Mouse (Mus musculus): ENCODE data around the gene Tmem9. TPM values are rescaled to one million over a fixed set of nuclear protein-coding genes. Genes with fewer than 3 reads are reported as not detected.

The Tmem9 gene
- polyA plus RNA-seq (2014; fragmentation: Illumina TruSeq; extraction: RNeasy Lipid Tissue Mini Kit (QIAGEN cat#74804); ENCODE audit: low read depth, low replicate concordance): 5.1 TPM

GRCm38 (mm10) chr1:136007211-136008158 lies at the start of gene Tmem9:
Gene Tmem9, plus strand, starts transcription at chr1:136008150.

GRCm38 (mm10) chr1:136006292-136006748 lies 1.6 kb upstream of the Tmem9 start, which contains the start of gene Igfn1:
Gene Igfn1, minus strand, starts transcription at chr1:136006342.

GRCm38 (mm10) chr1:136050312-136051012 lies 42.5 kb downstream of the Tmem9 start, which contains the start of gene Ascl5:
Gene Ascl5, plus strand, starts transcription at chr1:136050804.

GRCm38 (mm10) chr1:136052547-136052946 lies 44.6 kb downstream of the Tmem9 start, which contains the start of gene Cacna1s:
Gene Cacna1s, plus strand, starts transcription at chr1:136052750.

Other genes starting within 250 kb of the Tmem9 start
- gene Phlda3, start 242.0 kb upstream of the Tmem9 start, polyA plus RNA-seq (2014; fragmentation: Illumina TruSeq; extraction: RNeasy Lipid Tissue Mini Kit (QIAGEN cat#74804); ENCODE audit: low read depth, low replicate concordance): 2.4 TPM
- not detected for gene Tnni1, start 228.7 kb upstream of the Tmem9 start, polyA plus RNA-seq (2014; fragmentation: Illumina TruSeq; extraction: RNeasy Lipid Tissue Mini Kit (QIAGEN cat#74804); ENCODE audit: low read depth, low replicate concordance)
- not detected for gene Lad1, start 189.6 kb upstream of the Tmem9 start, polyA plus RNA-seq (2014; fragmentation: Illumina TruSeq; extraction: RNeasy Lipid Tissue Mini Kit (QIAGEN cat#74804); ENCODE audit: low read depth, low replicate concordance)
- gene Tnnt2, start 171.8 kb upstream of the Tmem9 start, polyA plus RNA-seq (2014; fragmentation: Illumina TruSeq; extraction: RNeasy Lipid Tissue Mini Kit (QIAGEN cat#74804); ENCODE audit: low read depth, low replicate concordance): 3.4 TPM
- not detected for gene Pkp1, start 88.9 kb upstream of the Tmem9 start, polyA plus RNA-seq (2014; fragmentation: Illumina TruSeq; extraction: RNeasy Lipid Tissue Mini Kit (QIAGEN cat#74804); ENCODE audit: low read depth, low replicate concordance)
- 0.23 TPM for gene Igfn1, start 1.8 kb upstream of the Tmem9 start, polyA plus RNA-seq (2014; fragmentation: Illumina TruSeq; extraction: RNeasy Lipid Tissue Mini Kit (QIAGEN cat#74804); ENCODE audit: low read depth, low replicate concordance)
- gene Ascl5, start 42.7 kb downstream of the Tmem9 start, polyA plus RNA-seq (2014; fragmentation: Illumina TruSeq; extraction: RNeasy Lipid Tissue Mini Kit (QIAGEN cat#74804); ENCODE audit: low read depth, low replicate concordance): not detected
- gene Cacna1s, start 44.6 kb downstream of the Tmem9 start, polyA plus RNA-seq (2014; fragmentation: Illumina TruSeq; extraction: RNeasy Lipid Tissue Mini Kit (QIAGEN cat#74804); ENCODE audit: low read depth, low replicate concordance): 0.41 TPM
- gene Kif21b, start 123.2 kb downstream of the Tmem9 start, polyA plus RNA-seq (2014; fragmentation: Illumina TruSeq; extraction: RNeasy Lipid Tissue Mini Kit (QIAGEN cat#74804); ENCODE audit: low read depth, low replicate concordance): 0.23 TPM
- not detected for gene Mroh3, start 204.7 kb downstream of the Tmem9 start, polyA plus RNA-seq (2014; fragmentation: Illumina TruSeq; extraction: RNeasy Lipid Tissue Mini Kit (QIAGEN cat#74804); ENCODE audit: low read depth, low replicate concordance)
- gene Inava, start 226.1 kb downstream of the Tmem9 start, polyA plus RNA-seq (2014; fragmentation: Illumina TruSeq; extraction: RNeasy Lipid Tissue Mini Kit (QIAGEN cat#74804); ENCODE audit: low read depth, low replicate concordance): not detected